Mouse (Mus musculus) midbrain, embryonic 14.5 days (tissue): ENCODE results near the gene Memo1. TPM values are rescaled to one million over a fixed set of nuclear protein-coding genes. Genes with fewer than 3 reads are reported as not detected.
A peak's percentile ranks its signal among the peaks of the same experiment; 100 is the strongest.
"Not testable (repeated sequence)": the region's sequence is repeated elsewhere in the genome, so short reads cannot be mapped to it uniquely, and the experiment has no call there.

Experiments
- ATAC-seq: fragments of 200-750 bp; cut with Nextera tagmentation; 2 replicates; pipeline ENCODE4 v1.8.0; 2017; ENCODE audit warnings: moderate number of reproducible peaks, moderate library complexity; ENCODE audit not compliant: low FRiP score, low TSS enrichment
- DNase-seq: peaks from one replicate; pipeline ENCODE4 v3.0.0-alpha.2; 2015
- H3K27ac ChIP-seq: fragments of 300-500 bp; sonication (generic); replicated peaks from 2 replicates; pipeline ENCODE4 v1.5.1; 2014; ENCODE audit warnings: mild to moderate bottlenecking, low read depth, low read length, moderate library complexity
- H3K27me3 ChIP-seq: fragments of 300-500 bp; sonication (generic); 2 replicates; pipeline ENCODE4 v1.6.1; 2014; ENCODE audit warnings: low read length, control low read depth, mixed read lengths; ENCODE audit not compliant: control insufficient read depth, insufficient read depth
- H3K36me3 ChIP-seq: fragments of 300-500 bp; sonication (generic); 2 replicates; pipeline ENCODE4 v1.6.1; 2014; ENCODE audit warnings: low read length, control low read depth; ENCODE audit not compliant: control insufficient read depth, insufficient read depth
- H3K4me1 ChIP-seq: fragments of 300-500 bp; sonication (generic); 2 replicates; pipeline ENCODE4 v1.6.1; 2014; ENCODE audit warnings: mild to moderate bottlenecking, antibody characterized with exemption, low read length, control low read depth; ENCODE audit not compliant: control insufficient read depth, insufficient read depth
- H3K4me2 ChIP-seq: fragments of 300-500 bp; sonication (generic); 2 replicates; pipeline ENCODE4 v1.6.1; 2014; ENCODE audit warnings: mild to moderate bottlenecking, low read length, moderate library complexity
- H3K4me3 ChIP-seq: fragments of 300-500 bp; sonication (generic); replicated peaks from 2 replicates; pipeline ENCODE4 v1.5.1; 2014; ENCODE audit warnings: low read depth, low read length
- H3K9ac ChIP-seq: fragments of 300-500 bp; sonication (generic); replicated peaks from 2 replicates; pipeline ENCODE4 v1.6.1; 2014; ENCODE audit warnings: mild to moderate bottlenecking, low read length, moderate library complexity
- H3K9me3 ChIP-seq: fragments of 300-500 bp; sonication (generic); 2 replicates; pipeline ENCODE4 v1.6.1; 2016; ENCODE audit warnings: low read length, control low read depth, mixed read lengths; ENCODE audit not compliant: control insufficient read depth
- WGBS: fragments of 180-500 bp; shearing (Covaris S2); extraction: QIAGEN DNeasy Blood & Tissue Kit; methylation state at CpG from one replicate; pipeline ENCODE4 v1.1.7; 2014; 5-methylcytosine and 5-hydroxymethylcytosine counted together
- polyA plus RNA-seq: library from polyadenylated mRNA; unstranded; fragments of >200 nt; fragmentation: Nextera tagmentation; extraction: Ambion mirVana; gene quantifications from 2 replicates; pipeline ENCODE4 v1.2.1, GENCODE M21; 2014

The Memo1 gene
- polyA plus RNA-seq, 1 experiment from 2014 or later: 64.0 TPM

GRCm38 (mm10) chr17:74240322-74240721, 55.0 kb downstream of the Memo1 start:
- no peak overlapping the region for H3K4me2 ChIP-seq
- DNase-seq (no peak), ATAC-seq (no peak)
- H3K4me1 ChIP-seq: no peaks in the 10 kb centered on the region
- peaks cover 10% of the 10 kb centered on the region; the same call in 1 of the 2 replicates for H3K36me3 ChIP-seq
- no peak overlapping the region for H3K4me3 ChIP-seq
- no peaks in the 10 kb centered on the region for H3K27me3 ChIP-seq
- H3K9ac ChIP-seq: no peak overlapping the region
- no peaks in the 10 kb centered on the region for H3K9me3 ChIP-seq
- 97% methylated on average over 1 of the region's 1 CpGs for WGBS
- H3K27ac ChIP-seq: no peak overlapping the region

GRCm38 (mm10) chr17:74228131-74228759, 67.1 kb downstream of the Memo1 start:
- H3K36me3 ChIP-seq: peaks cover 4% of the 10 kb centered on the region; the same call in 1 of the 2 replicates
- no peaks in the 10 kb centered on the region for H3K4me1 ChIP-seq
- no peak overlapping the region for H3K9ac ChIP-seq
- ATAC-seq (no peak), DNase-seq (no peak)
- no peak overlapping the region for H3K27ac ChIP-seq
- no peaks in the 10 kb centered on the region for H3K9me3 ChIP-seq
- no peak overlapping the region for H3K4me3 ChIP-seq
- H3K4me2 ChIP-seq: no peak overlapping the region
- WGBS: 90% methylated on average over 3 of the region's 3 CpGs
- H3K27me3 ChIP-seq: no peaks in the 10 kb centered on the region

DNA sequence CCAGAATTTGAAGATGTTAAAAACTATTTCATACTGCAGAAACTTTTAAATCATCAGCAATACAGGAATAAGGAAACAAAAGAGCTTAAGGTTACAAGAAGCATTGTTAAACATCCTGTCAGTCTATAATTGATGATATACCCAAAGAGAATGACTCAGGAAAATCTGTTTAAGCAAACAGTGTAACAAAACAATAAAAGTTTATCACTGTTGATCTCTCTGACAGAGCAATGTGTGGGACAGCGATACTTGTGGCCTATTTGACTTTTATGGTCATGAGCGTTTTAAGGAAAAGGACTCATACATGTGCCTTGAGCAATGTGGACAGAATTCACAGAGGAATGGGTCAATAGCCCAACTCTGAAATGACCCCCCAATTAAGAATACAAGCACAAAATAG, 78.0 kb downstream of the Memo1 start:
- H3K4me2 ChIP-seq: no peak overlapping the region
- H3K9ac ChIP-seq: no peak overlapping the region
- no peak overlapping the region for H3K27ac ChIP-seq
- 0 out of 2 replicates have a peak, but pooled peaks cover 4% of the 10 kb centered on the region for H3K36me3 ChIP-seq
- no peak overlapping the region for H3K4me3 ChIP-seq
- ATAC-seq (no peak), DNase-seq (no peak)
- WGBS: 90% methylated on average over 2 of the region's 2 CpGs
- no peaks in the 10 kb centered on the region for H3K9me3 ChIP-seq
- H3K27me3 ChIP-seq: no peaks in the 10 kb centered on the region
- no peaks in the 10 kb centered on the region for H3K4me1 ChIP-seq

DNA sequence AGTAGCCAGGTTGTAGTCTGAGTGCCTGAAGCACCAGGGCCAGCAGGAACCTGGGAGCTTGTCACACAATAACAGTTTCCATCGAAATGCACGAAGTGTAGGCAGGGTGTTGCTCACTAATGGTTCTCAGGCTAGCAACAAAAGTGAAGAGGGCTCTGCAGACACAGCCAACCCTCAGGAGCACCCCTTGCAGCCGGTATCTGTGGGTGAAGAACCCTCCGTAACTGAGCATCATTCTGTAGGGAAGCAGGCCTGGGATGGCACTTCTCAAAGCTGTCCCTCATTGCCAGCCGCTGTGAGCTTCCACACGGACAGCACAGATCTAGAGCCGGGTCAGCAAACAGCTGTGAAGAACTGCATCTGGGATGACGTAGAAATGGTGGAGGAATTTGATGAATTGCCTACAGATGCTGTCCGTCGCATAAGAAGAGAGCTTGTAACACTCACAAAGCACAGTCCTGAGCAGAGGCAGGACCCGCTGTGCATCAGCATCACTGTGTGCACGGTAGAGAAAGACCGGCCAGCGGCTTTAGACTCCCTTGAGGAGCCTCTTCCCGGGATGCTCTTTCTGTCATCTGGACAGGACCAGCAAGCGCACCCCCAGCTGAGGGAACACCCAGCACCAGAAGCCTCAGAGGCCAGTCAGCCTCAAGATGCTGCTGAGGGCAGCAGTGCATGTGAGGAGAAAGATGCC, 82.3 kb downstream of the Memo1 start:
- H3K27ac ChIP-seq, H3K36me3 ChIP-seq, ATAC-seq, H3K4me2 ChIP-seq, H3K4me1 ChIP-seq, H3K9ac ChIP-seq, H3K9me3 ChIP-seq, DNase-seq, H3K27me3 ChIP-seq, H3K4me3 ChIP-seq: not testable (repeated sequence)
- WGBS: 90% methylated on average over 16 of the region's 16 CpGs

DNA sequence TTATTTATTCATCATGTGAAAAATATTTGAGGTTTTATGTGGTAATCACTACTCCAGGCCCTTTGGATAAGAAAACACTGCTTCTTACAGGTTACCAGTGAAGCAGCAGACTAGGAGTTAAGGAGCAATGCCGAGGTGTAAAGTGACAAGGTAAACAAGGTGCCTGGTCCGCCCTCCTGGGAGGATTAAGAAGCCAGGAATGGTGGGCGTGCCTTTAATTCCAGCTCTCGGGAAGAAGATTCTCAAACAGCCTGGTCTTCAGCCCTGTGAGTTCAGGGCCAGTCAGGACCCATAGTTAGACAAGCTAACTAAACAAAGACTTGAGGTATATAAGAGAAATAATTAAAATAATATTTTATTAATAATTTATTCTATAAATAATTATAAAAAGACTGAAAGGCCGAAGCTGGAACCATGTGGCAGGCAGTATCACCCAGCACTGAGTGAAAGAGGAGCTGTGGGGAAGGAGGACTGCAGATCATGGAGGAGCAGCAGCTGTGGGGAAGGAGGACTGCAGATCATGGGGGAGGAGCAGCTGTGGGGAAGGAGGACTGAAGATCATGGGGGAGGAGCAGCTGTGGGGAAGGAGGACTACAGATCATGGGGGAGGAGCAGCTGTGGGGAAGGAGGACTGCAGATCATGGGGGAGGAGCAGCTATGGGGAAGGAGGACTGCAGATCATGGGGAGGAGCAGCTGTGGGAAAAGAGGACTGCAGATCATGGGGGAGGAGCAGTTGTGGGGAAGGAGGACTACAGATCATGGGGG, 86.0 kb downstream of the Memo1 start:
- no peak for DNase-seq
- no peak overlapping the region for H3K9ac ChIP-seq
- H3K4me3 ChIP-seq: no peak overlapping the region
- H3K4me1 ChIP-seq: no peaks in the 10 kb centered on the region
- H3K9me3 ChIP-seq: no peaks in the 10 kb centered on the region
- H3K4me2 ChIP-seq: no peak overlapping the region
- H3K27me3 ChIP-seq: no peaks in the 10 kb centered on the region
- no peak for ATAC-seq
- no peaks in the 10 kb centered on the region for H3K36me3 ChIP-seq
- no peak overlapping the region for H3K27ac ChIP-seq
- 55% methylated on average over 5 of the region's 5 CpGs for WGBS

DNA sequence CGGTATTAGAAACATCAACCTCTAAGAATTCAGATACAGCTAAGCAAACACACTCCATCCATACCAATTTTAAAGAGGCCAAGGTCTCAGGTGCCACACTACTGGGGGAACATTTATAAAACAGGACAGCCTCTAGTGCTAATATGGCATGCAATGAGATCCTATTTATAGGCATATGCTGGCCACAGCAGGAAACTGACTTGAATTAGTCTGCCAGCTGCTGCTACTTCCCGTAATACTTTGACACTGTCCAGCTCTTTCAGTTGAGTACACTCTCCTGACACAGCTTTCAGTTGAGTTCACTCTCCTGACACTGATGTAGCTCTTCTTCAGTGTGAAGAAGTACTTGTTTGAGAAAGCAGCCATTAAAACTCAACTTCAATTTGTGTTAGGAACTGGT, 99.4 kb downstream of the Memo1 start:
- Histone ChIP-seq H3K36me3 (no peaks in the 10 kb centered on the region), H3K9ac (no peak overlapping the region), H3K4me3 (no peak overlapping the region), H3K27ac (no peak overlapping the region), H3K4me1 (no peaks in the 10 kb centered on the region), H3K27me3 (no peaks in the 10 kb centered on the region), H3K4me2 (no peak overlapping the region), H3K9me3 (no peaks in the 10 kb centered on the region)
- WGBS: 54% methylated on average over 2 of the region's 2 CpGs
- ATAC-seq (no peak), DNase-seq (peak; percentile 34)

- ATAC-seq: no peak
- no peak overlapping the region for H3K9ac ChIP-seq
- H3K27me3 ChIP-seq: no peaks in the 10 kb centered on the region
- no peaks in the 10 kb centered on the region for H3K4me1 ChIP-seq
- 82% methylated on average over 9 of the region's 9 CpGs for WGBS
- no peak overlapping the region for H3K4me3 ChIP-seq
- DNase-seq: no peak
- H3K9me3 ChIP-seq: no peaks in the 10 kb centered on the region
- H3K27ac ChIP-seq: no peak overlapping the region
- H3K36me3 ChIP-seq: no peaks in the 10 kb centered on the region
- no peak overlapping the region for H3K4me2 ChIP-seq
Measured at GRCm38 (mm10) chr17:74194755-74195154, 100.6 kb downstream of the Memo1 start.

- Histone ChIP-seq H3K4me1 (no peaks in the 10 kb centered on the region), H3K9me3 (no peaks in the 10 kb centered on the region), H3K9ac (no peak overlapping the region), H3K36me3 (no peaks in the 10 kb centered on the region), H3K4me3 (no peak overlapping the region), H3K27ac (no peak overlapping the region), H3K4me2 (no peak overlapping the region), H3K27me3 (no peaks in the 10 kb centered on the region)
- 81% methylated on average over 1 of the region's 1 CpGs for WGBS
- ATAC-seq (no peak), DNase-seq (peak; percentile 40)
Measured at GRCm38 (mm10) chr17:74193463-74193862, 101.9 kb downstream of the Memo1 start.
